Mouse (Mus musculus) CH12.LX (cell line): ENCODE measurements around the gene Cit. TPM values are rescaled to one million over a fixed set of nuclear protein-coding genes. Genes with fewer than 3 reads are reported as not detected.

Experiments
- DNase-seq: peaks from one replicate; pipeline ENCODE4 v3.0.0-alpha.2; 2013; ENCODE audit errors: extremely low read depth
- H3K27ac ChIP-seq: 2 replicates; pipeline ENCODE4 v1.5.1; 2012; ENCODE audit warnings: low read depth, mild to moderate bottlenecking, control low read depth, moderate library complexity; ENCODE audit not compliant: insufficient read depth
- H3K27me3 ChIP-seq: replicated peaks from 2 replicates; pipeline ENCODE3; 2012; ENCODE audit warnings: inconsistent platforms
- H3K36me3 ChIP-seq, 2 experiments: replicated peaks in 1 of 2; 2 replicates each; pipeline versions ENCODE3 to v1.6.1; 2012; ENCODE audit warnings: inconsistent platforms in 1 of 2, low read length in 1 of 2, mild to moderate bottlenecking in 1 of 2, mixed read lengths in 1 of 2, moderate library complexity in 1 of 2; ENCODE audit not compliant: control insufficient read depth in 1 of 2, insufficient read depth in 1 of 2
- H3K4me1 ChIP-seq, 2 experiments: 2 replicates each; pipeline ENCODE4 v1.6.1; 2012; ENCODE audit warnings: inconsistent platforms in 1 of 2, moderate library complexity in 1 of 2; ENCODE audit not compliant: insufficient read depth in 2 of 2, control insufficient read depth in 1 of 2
- H3K4me2 ChIP-seq: 2 replicates; pipeline ENCODE4 v1.6.1; 2012; ENCODE audit warnings: low read depth, mild to moderate bottlenecking, control low read depth; ENCODE audit not compliant: poor library complexity, insufficient read depth, severe bottlenecking
- H3K4me3 ChIP-seq, 3 experiments: fragments of 150-350 bp in 1 of 3; sonication (generic) in 1 of 3; replicated peaks in 1 of 3; 2 replicates each; pipeline versions ENCODE3 to v1.5.1; 2011 to 2012; ENCODE audit warnings: low read depth in 2 of 3, low read length in 2 of 3, mild to moderate bottlenecking in 2 of 3, moderate library complexity in 2 of 3, control low read depth in 1 of 3, improper control_type of control experiment in 1 of 3, inconsistent platforms in 1 of 3, mixed read lengths in 1 of 3; ENCODE audit not compliant: poor library complexity in 1 of 3
- H3K79me2 ChIP-seq: replicated peaks from 2 replicates; pipeline ENCODE4 v1.6.1; 2012; ENCODE audit warnings: mild to moderate bottlenecking, moderate library complexity; ENCODE audit not compliant: control insufficient read depth, poor library complexity, insufficient read depth, severe bottlenecking; ENCODE audit errors: extremely low read depth
- H3K9ac ChIP-seq: 2 replicates; pipeline ENCODE4 v1.6.1; 2012; ENCODE audit warnings: low read depth, mild to moderate bottlenecking, control low read depth, moderate library complexity; ENCODE audit not compliant: insufficient read depth
- H3K9me3 ChIP-seq: replicated peaks from 2 replicates; pipeline ENCODE3; 2012; ENCODE audit warnings: low read length, inconsistent platforms, mixed read lengths
- BHLHE40 ChIP-seq: IDR thresholded peaks from 2 replicates; pipeline ENCODE4 v1.6.1; 2011; ENCODE audit warnings: mild to moderate bottlenecking, low read depth, low read length, improper control_type of control experiment
- CHD2 ChIP-seq: IDR thresholded peaks from 2 replicates; pipeline ENCODE4 v1.6.1; 2011; ENCODE audit warnings: low read length, improper control_type of control experiment
- CTCF ChIP-seq, 2 experiments: IDR thresholded peaks in 1 of 2; conservative IDR thresholded peaks in 1 of 2; 2 replicates each; pipeline ENCODE4 v1.5.1; 2011 to 2012; ENCODE audit warnings: low read depth in 2 of 2, low read length in 2 of 2, improper control_type of control experiment in 1 of 2, inconsistent platforms in 1 of 2, mild to moderate bottlenecking in 1 of 2, moderate library complexity in 1 of 2
- E2F4 ChIP-seq: IDR thresholded peaks from 2 replicates; pipeline ENCODE4 v1.6.1; 2011; ENCODE audit warnings: low read depth, low read length, improper control_type of control experiment; ENCODE audit not compliant: insufficient replicate concordance
- ELF1 ChIP-seq: IDR thresholded peaks from 2 replicates; pipeline ENCODE4 v1.6.1; 2014; ENCODE audit warnings: low read depth, mild to moderate bottlenecking, inconsistent platforms, low read length, improper control_type of control experiment
- EP300 ChIP-seq: IDR thresholded peaks from 2 replicates; pipeline ENCODE4 v1.6.1; 2011; ENCODE audit warnings: low read length, improper control_type of control experiment
- ETS1 ChIP-seq: conservative IDR thresholded peaks from 2 replicates; pipeline ENCODE4 v1.6.1; 2012; ENCODE audit warnings: low read depth, mild to moderate bottlenecking, inconsistent platforms, low read length, improper control_type of control experiment, moderate library complexity
- GABPA ChIP-seq: IDR thresholded peaks from 2 replicates; pipeline ENCODE4 v1.6.1; 2012; ENCODE audit warnings: low read depth, low read length, improper control_type of control experiment, inconsistent platforms; ENCODE audit not compliant: insufficient replicate concordance
- IRF4 ChIP-seq: IDR thresholded peaks from 2 replicates; pipeline ENCODE4 v1.6.1; 2014; ENCODE audit warnings: low read depth, mild to moderate bottlenecking, inconsistent platforms, low read length, improper control_type of control experiment
- JUN ChIP-seq: IDR thresholded peaks from 2 replicates; pipeline ENCODE4 v1.6.1; 2011; ENCODE audit warnings: low read depth, mild to moderate bottlenecking, low read length, improper control_type of control experiment, moderate library complexity; ENCODE audit not compliant: insufficient read depth
- JUND ChIP-seq: conservative IDR thresholded peaks from 2 replicates; pipeline ENCODE4 v1.6.1; 2011; ENCODE audit warnings: low read depth, low read length, improper control_type of control experiment
- KAT2A ChIP-seq: IDR thresholded peaks from 2 replicates; pipeline ENCODE4 v1.6.1; 2012; ENCODE audit warnings: low read length, improper control_type of control experiment, inconsistent platforms; ENCODE audit not compliant: insufficient replicate concordance
- MAFK ChIP-seq: IDR thresholded peaks from 2 replicates; pipeline ENCODE4 v1.6.1; 2011; ENCODE audit warnings: low read length, improper control_type of control experiment; ENCODE audit not compliant: insufficient replicate concordance
- MAZ ChIP-seq: IDR thresholded peaks from 2 replicates; pipeline ENCODE4 v1.6.1; 2012; ENCODE audit warnings: low read depth, mild to moderate bottlenecking, inconsistent platforms, low read length, improper control_type of control experiment, moderate library complexity
- MEF2A ChIP-seq: IDR thresholded peaks from 2 replicates; pipeline ENCODE4 v1.6.1; 2014; ENCODE audit warnings: low read depth, mild to moderate bottlenecking, inconsistent platforms, low read length, improper control_type of control experiment, borderline replicate concordance
- MYC ChIP-seq: IDR thresholded peaks from 2 replicates; pipeline ENCODE4 v1.6.1; 2011; ENCODE audit warnings: low read depth, mild to moderate bottlenecking, improper control_type of control experiment, low read length
- NELFE ChIP-seq: IDR thresholded peaks from 2 replicates; pipeline ENCODE4 v1.6.1; 2011; ENCODE audit warnings: low read depth, low read length, improper control_type of control experiment
- NRF1 ChIP-seq: IDR thresholded peaks from 2 replicates; pipeline ENCODE4 v1.6.1; 2014; ENCODE audit warnings: low read depth, mild to moderate bottlenecking, inconsistent platforms, low read length, improper control_type of control experiment, moderate library complexity
- PAX5 ChIP-seq: IDR thresholded peaks from 2 replicates; pipeline ENCODE4 v1.6.1; 2012; ENCODE audit warnings: low read length, inconsistent platforms, mixed read lengths
- POLR2A ChIP-seq: IDR thresholded peaks from 2 replicates; pipeline ENCODE4 v1.6.1; 2011; ENCODE audit warnings: low read depth, mild to moderate bottlenecking, improper control_type of control experiment, low read length
- RCOR1 ChIP-seq: conservative IDR thresholded peaks from 2 replicates; pipeline ENCODE4 v1.6.1; 2012; ENCODE audit warnings: low read depth, mild to moderate bottlenecking, inconsistent platforms, low read length, improper control_type of control experiment
- SIN3A ChIP-seq: IDR thresholded peaks from 2 replicates; pipeline ENCODE4 v1.6.1; 2012; ENCODE audit warnings: low read length, improper control_type of control experiment, inconsistent platforms
- SMC3 ChIP-seq: IDR thresholded peaks from 2 replicates; pipeline ENCODE4 v1.6.1; 2011; ENCODE audit warnings: low read depth, low read length, improper control_type of control experiment
- TBP ChIP-seq: conservative IDR thresholded peaks from 2 replicates; pipeline ENCODE4 v1.6.1; 2011; ENCODE audit warnings: low read depth, low read length, improper control_type of control experiment
- TCF12 ChIP-seq: IDR thresholded peaks from 2 replicates; pipeline ENCODE4 v1.6.1; 2014; ENCODE audit warnings: low read depth, mild to moderate bottlenecking, inconsistent platforms, low read length, improper control_type of control experiment
- UBTF ChIP-seq: IDR thresholded peaks from 2 replicates; pipeline ENCODE4 v1.6.1; 2012; ENCODE audit warnings: low read depth, mild to moderate bottlenecking, inconsistent platforms, low read length, improper control_type of control experiment, moderate library complexity
- USF1 ChIP-seq: IDR thresholded peaks from 2 replicates; pipeline ENCODE4 v1.6.1; 2014; ENCODE audit warnings: low read depth, mild to moderate bottlenecking, inconsistent platforms, low read length, improper control_type of control experiment
- ZKSCAN1 ChIP-seq: IDR thresholded peaks from 2 replicates; pipeline ENCODE4 v1.6.1; 2012; ENCODE audit warnings: low read depth, inconsistent platforms, low read length, improper control_type of control experiment, borderline replicate concordance
- ZNF384 ChIP-seq: IDR thresholded peaks from 2 replicates; pipeline ENCODE4 v1.6.1; 2012; ENCODE audit warnings: low read depth, low read length, improper control_type of control experiment, inconsistent platforms
- dilution Hi-C: fragments of 300-500 bp; cut with MboI; formaldehyde crosslinking; loops from 2 replicates; pipeline ENCODE4 v1.14.3; 2020; ENCODE audit warnings: low sequenced_read_pairs; ENCODE audit not compliant: extremely low pct_unique_long_range_greater_than_20kb, extremely low pct_ligation_motif_present
- in situ Hi-C: fragments of 300-500 bp; cut with MboI; formaldehyde crosslinking; loops from 3 replicates; pipeline ENCODE4 v1.14.3; 2019; ENCODE audit warnings: low sequenced_read_pairs, low pct_ligation_motif_present, low pct_unique_long_range_greater_than_20kb, mixed read lengths
- polyA plus RNA-seq: library from polyadenylated mRNA; unstranded; fragments of >175 nt; gene quantifications from 2 replicates; pipeline ENCODE4 v1.2.1, GENCODE M21; 2012; ENCODE audit warnings: low read depth; ENCODE audit not compliant: insufficient read length
- total RNA-seq, 2 experiments: library from RNA; depleted of rRNA; stranded (reverse); fragments of 300-350 nt in 1 of 2; fragments of >200 nt in 1 of 2; gene quantifications; 2 replicates each; pipeline ENCODE4 v1.2.3; 2012 to 2014

Cit gene
- total and polyA plus RNA-seq, 3 experiments: 7.0 to 24.9 (median 16.2) TPM

GRCm38 (mm10) chr5:115938999-115939398, 93.9 kb downstream of the Cit start:
- dilution Hi-C loops: no loop called here
- H3K4me1 ChIP-seq: no peaks in the 10 kb centered on the region
- no peak for DNase-seq
- H3K9ac ChIP-seq: no peak overlapping the region
- no peak overlapping the region for H3K27ac ChIP-seq
- no peak for TF ChIP-seq JUND
- no peak for TF ChIP-seq PAX5
- no peak for TF ChIP-seq ELF1
- no peak for TF ChIP-seq ZNF384
- no peak for TF ChIP-seq ETS1
- TF ChIP-seq BHLHE40: no peak
- TF ChIP-seq SIN3A: no peak
- no peak for TF ChIP-seq KAT2A
- TF ChIP-seq MAZ: no peak
- TF ChIP-seq EP300: no peak
- no peak for TF ChIP-seq TCF12
- TF ChIP-seq E2F4: no peak
- TF ChIP-seq MEF2A: no peak
- TF ChIP-seq CHD2: no peak
- H3K9me3 ChIP-seq: peaks cover 7% of the 10 kb centered on the region
- H3K4me2 ChIP-seq: no peak overlapping the region
- H3K4me3 ChIP-seq: no peak overlapping the region
- peaks cover 55 to 94% of the 10 kb centered on the region in 2 experiments for H3K36me3 ChIP-seq
- in situ Hi-C loops: no loop called here
- no peaks in the 10 kb centered on the region for H3K27me3 ChIP-seq
- H3K79me2 ChIP-seq: no peaks in the 10 kb centered on the region

- Histone ChIP-seq H3K4me1 (no peaks in the 10 kb centered on the region), H3K27ac (no peak overlapping the region), H3K9me3 (peaks cover 7% of the 10 kb centered on the region), H3K9ac (no peak overlapping the region), H3K79me2 (no peaks in the 10 kb centered on the region), H3K4me3 (no peak overlapping the region), H3K27me3 (no peaks in the 10 kb centered on the region), H3K36me3 (peaks cover 77 to 97% of the 10 kb centered on the region in 2 experiments), H3K4me2 (no peak overlapping the region)
- DNase-seq: no peak
- TF ChIP-seq GABPA (no peak), POLR2A (no peak), PAX5 (no peak), JUND (no peak), NRF1 (no peak), RCOR1 (no peak), MYC (no peak), MAZ (no peak), MEF2A (no peak), JUN (no peak), ZKSCAN1 (no peak), IRF4 (no peak), MAFK (no peak), CTCF (conservative IDR thresholded peaks at IDR 0.05 in 1 of 2, IDR thresholded peaks at IDR 0.05 in 1 of 2; ENCODE audit: low read depth in 2 of 2, low read length in 2 of 2) (no peak), NELFE (no peak), TBP (no peak), UBTF (no peak), ELF1 (no peak), USF1 (no peak), SMC3 (no peak)
- dilution Hi-C loops (no loop called here), in situ Hi-C loops (no loop called here)
Measured at GRCm38 (mm10) chr5:115942389-115942788, 97.3 kb downstream of the Cit start.
